Mouse (Mus musculus) lung, embryonic 15.5 days (tissue): ENCODE results near the gene Shisa4. TPM values are rescaled to one million over a fixed set of nuclear protein-coding genes. Genes with fewer than 3 reads are reported as not detected.

Experiments used
- ATAC-seq: fragments of 200-750 bp; cut with Nextera tagmentation; 2 replicates; pipeline ENCODE4 v1.8.0; 2017; ENCODE audit warnings: moderate number of reproducible peaks, borderline replicate concordance; ENCODE audit not compliant: low FRiP score, low TSS enrichment; ENCODE audit errors: extremely low read depth
- H3K27ac ChIP-seq: fragments of 300-500 bp; sonication (generic); 2 replicates; pipeline ENCODE4 v1.5.1; 2015; ENCODE audit warnings: moderate library complexity, mild to moderate bottlenecking, inconsistent platforms
- H3K27me3 ChIP-seq: fragments of 300-500 bp; sonication (generic); 2 replicates; pipeline ENCODE4 v1.6.1; 2015; ENCODE audit warnings: inconsistent platforms
- H3K36me3 ChIP-seq: fragments of 300-500 bp; sonication (generic); 2 replicates; pipeline ENCODE4 v1.6.1; 2015; ENCODE audit warnings: inconsistent platforms
- H3K4me1 ChIP-seq: fragments of 300-500 bp; sonication (generic); 2 replicates; pipeline ENCODE4 v1.6.1; 2015; ENCODE audit warnings: inconsistent platforms
- H3K4me2 ChIP-seq: fragments of 300-500 bp; sonication (generic); 2 replicates; pipeline ENCODE4 v1.6.1; 2015; ENCODE audit warnings: inconsistent platforms, mild to moderate bottlenecking, moderate library complexity
- H3K4me3 ChIP-seq: fragments of 300-500 bp; sonication (generic); 2 replicates; pipeline ENCODE4 v1.5.1; 2015; ENCODE audit warnings: mild to moderate bottlenecking, inconsistent platforms
- H3K9ac ChIP-seq: fragments of 300-500 bp; sonication (generic); 2 replicates; pipeline ENCODE4 v1.6.1; 2015; ENCODE audit warnings: inconsistent platforms
- H3K9me3 ChIP-seq: fragments of 300-500 bp; sonication (generic); 2 replicates; pipeline ENCODE4 v1.6.1; 2016; ENCODE audit warnings: inconsistent platforms
- WGBS: fragments of 180-500 bp; shearing (Covaris S2); methylation state at CpG from one replicate; pipeline ENCODE4 v1.1.7; 2015; 5-methylcytosine and 5-hydroxymethylcytosine counted together
- polyA plus RNA-seq: library from polyadenylated mRNA; unstranded; fragments of >200 nt; fragmentation: Nextera tagmentation; extraction: Ambion mirVana; gene quantifications from 2 replicates; pipeline ENCODE4 v1.2.1, GENCODE M21; 2015

Gene Shisa4
- polyA plus RNA-seq, 1 experiment from 2014 or later: 35.2 TPM

- no peak for ATAC-seq
- no peak overlapping the region for H3K9ac ChIP-seq
- WGBS: 72% methylated on average over 15 of the region's 15 CpGs
Observed at GRCm38 (mm10) chr1:135380071-135380991, 5.3 kb upstream of the Shisa4 start.

GRCm38 (mm10) chr1:135379048-135379447 is 4.0 kb upstream of the Shisa4 start:
- Histone ChIP-seq H3K4me1 (peaks cover 12% of the 10 kb centered on the region), H3K27ac (no peak overlapping the region), H3K27me3 (no peaks in the 10 kb centered on the region), H3K36me3 (peaks cover 18% of the 10 kb centered on the region; the same call in 1 of the 2 replicates), H3K9me3 (no peaks in the 10 kb centered on the region), H3K9ac (no peak overlapping the region), H3K4me3 (no peak overlapping the region), H3K4me2 (no peak overlapping the region)
- ATAC-seq: no peak
- 29% methylated on average over 2 of the region's 2 CpGs for WGBS

More at GRCm38 (mm10) chr1:135380071-135380991, 5.3 kb upstream of the Shisa4 start:
- no peak overlapping the region for H3K4me2 ChIP-seq
- H3K4me1 ChIP-seq: peaks cover 2% of the 10 kb centered on the region
- no peak overlapping the region for H3K4me3 ChIP-seq
- peaks cover 31% of the 10 kb centered on the region for H3K36me3 ChIP-seq
- no peaks in the 10 kb centered on the region for H3K27me3 ChIP-seq
- no peaks in the 10 kb centered on the region for H3K9me3 ChIP-seq
- no peak overlapping the region for H3K27ac ChIP-seq

- Histone ChIP-seq H3K36me3 (peaks cover 13% of the 10 kb centered on the region; the same call in 1 of the 2 replicates), H3K4me1 (peaks cover 16% of the 10 kb centered on the region), H3K4me2 (no peak overlapping the region), H3K4me3 (no peak overlapping the region), H3K9me3 (no peaks in the 10 kb centered on the region), H3K27ac (no peak overlapping the region), H3K27me3 (no peaks in the 10 kb centered on the region), H3K9ac (no peak overlapping the region)
- 40% methylated on average over 9 of the region's 9 CpGs for WGBS
- no peak for ATAC-seq
Observed at GRCm38 (mm10) chr1:135378576-135378975, 3.5 kb upstream of the Shisa4 start.

- Histone ChIP-seq H3K4me1 (peaks cover 24% of the 10 kb centered on the region), H3K9me3 (no peaks in the 10 kb centered on the region), H3K4me2 (peak overlapping the region; percentile 95), H3K9ac (peak overlapping the region; percentile 76), H3K27ac (peak overlapping the region; percentile 46; the same call in 1 of the 2 replicates), H3K4me3 (peak overlapping the region; percentile 71), H3K36me3 (no peaks in the 10 kb centered on the region), H3K27me3 (no peaks in the 10 kb centered on the region)
- no peak for ATAC-seq
- WGBS: 2% methylated on average over 19 of the region's 19 CpGs
Observed at GRCm38 (mm10) chr1:135374175-135374867, 716 bp downstream of the Shisa4 start.

GRCm38 (mm10) chr1:135373171-135373677 is 1.8 kb downstream of the Shisa4 start:
- no peak overlapping the region for H3K9ac ChIP-seq
- 77% methylated on average over 4 of the region's 4 CpGs for WGBS
- H3K4me1 ChIP-seq: peaks cover 35% of the 10 kb centered on the region
- no peaks in the 10 kb centered on the region for H3K9me3 ChIP-seq
- no peak overlapping the region for H3K27ac ChIP-seq
- H3K27me3 ChIP-seq: no peaks in the 10 kb centered on the region
- H3K4me3 ChIP-seq: no peak overlapping the region
- no peaks in the 10 kb centered on the region for H3K36me3 ChIP-seq
- ATAC-seq: no peak
- H3K4me2 ChIP-seq: peak overlapping the region; percentile 95

GRCm38 (mm10) chr1:135369415-135369814 is 5.6 kb downstream of the Shisa4 start:
- Histone ChIP-seq H3K27ac (no peak overlapping the region), H3K4me1 (peaks cover 29% of the 10 kb centered on the region), H3K36me3 (no peaks in the 10 kb centered on the region), H3K4me2 (peak overlapping the region; percentile 99; the same call in 1 of the 2 replicates), H3K27me3 (no peaks in the 10 kb centered on the region), H3K4me3 (no peak overlapping the region), H3K9me3 (no peaks in the 10 kb centered on the region), H3K9ac (no peak overlapping the region)
- no peak for ATAC-seq
- 66% methylated on average over 5 of the region's 5 CpGs for WGBS

GRCm38 (mm10) chr1:135368982-135369381 is 6.1 kb downstream of the Shisa4 start:
- H3K4me3 ChIP-seq: peak overlapping the region; percentile 48
- peak overlapping the region; percentile 99 for H3K4me2 ChIP-seq
- no peak overlapping the region for H3K27ac ChIP-seq
- peaks cover 25% of the 10 kb centered on the region for H3K4me1 ChIP-seq
- ATAC-seq: peak; percentile 32; the same call in 1 of the 2 replicates
- peak overlapping the region; percentile 63 for H3K9ac ChIP-seq
- no peaks in the 10 kb centered on the region for H3K9me3 ChIP-seq
- H3K36me3 ChIP-seq: no peaks in the 10 kb centered on the region
- no peaks in the 10 kb centered on the region for H3K27me3 ChIP-seq
- 9% methylated on average over 14 of the region's 14 CpGs for WGBS

GRCm38 (mm10) chr1:135368245-135368644 is 6.8 kb downstream of the Shisa4 start:
- Histone ChIP-seq H3K27me3 (no peaks in the 10 kb centered on the region), H3K27ac (no peak overlapping the region), H3K4me2 (peak overlapping the region; percentile 99), H3K9ac (peak overlapping the region; percentile 63), H3K36me3 (no peaks in the 10 kb centered on the region), H3K4me3 (peak overlapping the region; percentile 48), H3K9me3 (no peaks in the 10 kb centered on the region), H3K4me1 (peaks cover 22% of the 10 kb centered on the region)
- ATAC-seq: peak; percentile 66
- under 1% methylated on average over 20 of the region's 20 CpGs for WGBS

- H3K9me3 ChIP-seq: no peaks in the 10 kb centered on the region
- no peak overlapping the region for H3K4me3 ChIP-seq
- H3K36me3 ChIP-seq: no peaks in the 10 kb centered on the region
- H3K27me3 ChIP-seq: no peaks in the 10 kb centered on the region
- no peak overlapping the region for H3K27ac ChIP-seq
- no peak for ATAC-seq
- peaks cover 22% of the 10 kb centered on the region for H3K4me1 ChIP-seq
- no peak overlapping the region for H3K4me2 ChIP-seq
- no peak overlapping the region for H3K9ac ChIP-seq
- WGBS: 55% methylated on average over 8 of the region's 8 CpGs
Observed at GRCm38 (mm10) chr1:135367595-135367994, 7.4 kb downstream of the Shisa4 start.

GRCm38 (mm10) chr1:135367005-135367404 is 8.0 kb downstream of the Shisa4 start:
- Histone ChIP-seq H3K9ac (no peak overlapping the region), H3K27ac (no peak overlapping the region), H3K4me1 (peaks cover 22% of the 10 kb centered on the region), H3K4me2 (no peak overlapping the region), H3K27me3 (no peaks in the 10 kb centered on the region), H3K9me3 (no peaks in the 10 kb centered on the region), H3K36me3 (no peaks in the 10 kb centered on the region), H3K4me3 (no peak overlapping the region)
- 78% methylated on average over 7 of the region's 7 CpGs for WGBS
- ATAC-seq: no peak

GRCm38 (mm10) chr1:135366380-135366779 is 8.7 kb downstream of the Shisa4 start:
- peaks cover 22% of the 10 kb centered on the region for H3K4me1 ChIP-seq
- no peak overlapping the region for H3K9ac ChIP-seq
- no peaks in the 10 kb centered on the region for H3K27me3 ChIP-seq
- H3K27ac ChIP-seq: no peak overlapping the region
- H3K36me3 ChIP-seq: no peaks in the 10 kb centered on the region
- H3K4me2 ChIP-seq: no peak overlapping the region
- no peaks in the 10 kb centered on the region for H3K9me3 ChIP-seq
- no peak overlapping the region for H3K4me3 ChIP-seq
- no peak for ATAC-seq

GRCm38 (mm10) chr1:135363446-135363845 is 11.6 kb downstream of the Shisa4 start:
- Histone ChIP-seq H3K9me3 (no peaks in the 10 kb centered on the region), H3K4me1 (peaks cover 6% of the 10 kb centered on the region), H3K36me3 (no peaks in the 10 kb centered on the region), H3K27me3 (no peaks in the 10 kb centered on the region), H3K9ac (no peak overlapping the region), H3K4me2 (no peak overlapping the region), H3K27ac (no peak overlapping the region), H3K4me3 (no peak overlapping the region)
- ATAC-seq: no peak
- 43% methylated on average over 8 of the region's 8 CpGs for WGBS
